Mouse (Mus musculus) ES-E14 (cell line): ENCODE data around the gene Hpca. TPM values are rescaled to one million over a fixed set of nuclear protein-coding genes. Genes with fewer than 3 reads are reported as not detected.

Experiments
- DNase-seq: peaks from one replicate; pipeline ENCODE4 v3.0.0-alpha.2; 2013; ENCODE audit warnings: low read depth, low spot score
- H3K27ac ChIP-seq: 2 replicates; pipeline ENCODE4 v1.5.1; 2012; ENCODE audit warnings: low read depth, mild to moderate bottlenecking, low read length, moderate library complexity, mixed read lengths; ENCODE audit not compliant: poor library complexity, insufficient read depth, severe bottlenecking
- H3K36me3 ChIP-seq: 2 replicates; pipeline ENCODE4 v1.6.1; 2012; ENCODE audit warnings: mild to moderate bottlenecking, low read length, moderate library complexity, mixed read lengths; ENCODE audit not compliant: control insufficient read depth, poor library complexity, insufficient read depth, severe bottlenecking
- H3K4me1 ChIP-seq, 2 experiments: fragments of 150-350 bp in 1 of 2; sonication (generic) in 1 of 2; 2 replicates each; pipeline ENCODE4 v1.6.1; 2012; ENCODE audit warnings: low read length in 2 of 2, mild to moderate bottlenecking in 1 of 2, mixed read lengths in 1 of 2; ENCODE audit not compliant: control insufficient read depth in 2 of 2, insufficient read depth in 2 of 2, poor library complexity in 1 of 2
- H3K4me3 ChIP-seq, 2 experiments: fragments of 150-350 bp in 1 of 2; sonication (generic) in 1 of 2; 2 replicates each; pipeline ENCODE4 v1.5.1; 2012; ENCODE audit warnings: low read length in 2 of 2, low read depth in 1 of 2, mild to moderate bottlenecking in 1 of 2, mixed read lengths in 1 of 2; ENCODE audit not compliant: insufficient read depth in 1 of 2, poor library complexity in 1 of 2, severe bottlenecking in 1 of 2
- H3K9ac ChIP-seq: 2 replicates; pipeline ENCODE4 v1.6.1; 2012; ENCODE audit warnings: low read depth, mild to moderate bottlenecking, low read length, mixed read lengths; ENCODE audit not compliant: poor library complexity, insufficient read depth, severe bottlenecking
- H3K9me3 ChIP-seq: fragments of 150-350 bp; sonication (generic); 2 replicates; pipeline ENCODE4 v1.6.1; 2012; ENCODE audit warnings: low read depth, mild to moderate bottlenecking, low read length; ENCODE audit not compliant: control insufficient read depth, insufficient read depth
- CHD2 ChIP-seq: IDR thresholded peaks from 2 replicates; pipeline ENCODE4 v1.6.1; 2014; ENCODE audit warnings: mild to moderate bottlenecking, low read depth, low read length, inconsistent platforms
- HCFC1 ChIP-seq: IDR thresholded peaks from 2 replicates; pipeline ENCODE4 v1.6.1; 2012; ENCODE audit warnings: low read length, inconsistent platforms, borderline replicate concordance; ENCODE audit not compliant: insufficient read depth
- MAFK ChIP-seq: IDR thresholded peaks from 2 replicates; pipeline ENCODE4 v1.6.1; 2014; ENCODE audit warnings: mild to moderate bottlenecking, low read depth, low read length, inconsistent platforms; ENCODE audit not compliant: insufficient read depth
- ZC3H11A ChIP-seq: IDR thresholded peaks from 2 replicates; pipeline ENCODE4 v1.6.1; 2012; ENCODE audit warnings: low read depth, mild to moderate bottlenecking, inconsistent platforms, low read length, borderline replicate concordance
- ZNF384 ChIP-seq: IDR thresholded peaks from 2 replicates; pipeline ENCODE4 v1.6.1; 2012; ENCODE audit warnings: low read depth, low read length, inconsistent platforms
- in situ Hi-C, 2 experiments: fragments of 600-800 bp; cut with MboI; formaldehyde crosslinking; loops; one replicate each; pipeline ENCODE4 v1.15.1; 2025; ENCODE audit warnings: low sequenced_read_pairs in 2 of 2, inconsistent platforms in 1 of 2; ENCODE audit not compliant: unreplicated experiment in 2 of 2
- total RNA-seq: library from RNA; depleted of rRNA; stranded (reverse); fragments of 300-350 nt; gene quantifications from 2 replicates; pipeline ENCODE4 v1.2.3, GENCODE M21; 2012

The Hpca gene
- total RNA-seq, 1 experiment: 4.4 TPM

DNA sequence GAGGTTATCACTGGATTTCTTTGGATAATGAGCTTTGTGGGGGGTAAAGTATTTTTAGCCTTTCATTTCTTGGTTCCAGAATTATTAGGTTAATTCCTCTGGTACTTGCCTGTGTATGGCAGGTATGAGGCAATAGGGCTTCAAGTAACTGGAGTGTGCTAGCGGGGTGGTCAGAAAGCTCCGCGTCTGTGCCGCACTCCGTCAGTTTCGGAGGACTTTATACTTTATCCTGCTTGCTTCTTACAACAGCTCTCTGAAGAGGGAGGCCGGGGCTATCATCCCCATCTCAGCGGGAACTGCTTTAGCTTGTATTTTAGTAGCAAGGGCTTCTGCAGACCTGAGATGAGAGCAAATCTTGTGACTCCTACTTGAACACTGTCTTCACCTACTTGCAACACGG lies 42.7 kb downstream of the Hpca start:
- DNase-seq: no peak
- H3K27ac ChIP-seq: no peak overlapping the region
- no peak overlapping the region for H3K9ac ChIP-seq
- in situ Hi-C loops: loop anchor here in 1 of 2 experiments (10.0 kb wide), 1 partner anchor 124 kb away; no protein-coding TSS in a partner anchor
- TF ChIP-seq MAFK (no peak), HCFC1 (no peak), ZC3H11A (no peak), ZNF384 (no peak), CHD2 (no peak)
- H3K9me3 ChIP-seq: peaks cover 2% of the 10 kb centered on the region; the same call in 1 of the 2 replicates
- peaks cover 44% of the 10 kb centered on the region for H3K36me3 ChIP-seq
- H3K4me3 ChIP-seq: no peak overlapping the region
- H3K4me1 ChIP-seq: no peaks in the 10 kb centered on the region

GRCm38 (mm10) chr4:129068848-129069247 lies 53.0 kb downstream of the Hpca start:
- H3K9me3 ChIP-seq: no peaks in the 10 kb centered on the region
- no peak overlapping the region for H3K4me3 ChIP-seq
- no peak for DNase-seq
- peaks cover 0 to 4% of the 10 kb centered on the region in 2 experiments; a peak in 1 of 4 replicates for H3K4me1 ChIP-seq
- no peak overlapping the region for H3K27ac ChIP-seq
- in situ Hi-C loops: no loop called here
- TF ChIP-seq ZC3H11A (no peak), ZNF384 (no peak), MAFK (no peak), CHD2 (no peak), HCFC1 (no peak)
- H3K36me3 ChIP-seq: peaks cover 4% of the 10 kb centered on the region; the same call in 1 of the 2 replicates
- no peak overlapping the region for H3K9ac ChIP-seq

DNA sequence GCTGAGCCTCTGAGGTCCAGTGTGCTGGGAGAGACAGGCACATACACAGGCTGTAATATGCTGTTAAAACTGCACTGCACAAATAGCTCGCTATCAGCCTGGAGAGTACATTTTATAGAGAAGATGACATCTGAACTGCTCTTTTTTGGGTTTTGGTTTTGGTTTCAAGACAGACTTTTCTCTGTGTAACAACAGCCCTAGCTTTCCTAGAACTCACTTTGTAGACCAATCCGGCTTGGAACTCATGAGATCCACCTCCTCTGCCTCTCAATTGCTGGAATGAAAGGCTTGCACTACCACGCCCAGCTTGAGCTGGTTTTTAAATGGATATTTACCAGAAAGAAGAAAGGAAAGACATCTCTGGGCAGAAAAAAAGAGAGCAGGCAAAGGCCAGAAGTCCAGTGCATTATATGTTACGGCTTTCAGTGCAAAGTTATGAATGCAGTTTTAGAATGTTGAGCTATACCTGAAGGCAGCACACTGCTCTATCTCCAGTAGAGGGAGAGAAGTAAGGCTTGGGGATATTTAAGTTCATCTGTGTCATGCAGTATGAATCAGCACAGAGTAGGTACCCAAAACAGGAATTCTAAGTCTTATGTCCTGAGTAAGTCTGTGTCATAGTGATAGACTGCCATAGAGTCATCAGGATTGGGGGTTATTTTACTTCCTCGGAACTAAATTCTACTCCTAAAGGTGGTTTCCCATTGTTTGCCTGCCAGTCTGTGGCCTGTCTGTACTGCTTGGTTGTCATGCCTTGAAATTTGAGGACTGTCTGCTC lies 54.0 kb downstream of the Hpca start:
- H3K27ac ChIP-seq: no peak overlapping the region; the same call in 1 of the 2 replicates
- TF ChIP-seq MAFK (no peak), CHD2 (no peak), ZC3H11A (no peak), HCFC1 (no peak), ZNF384 (no peak)
- peaks cover 2% of the 10 kb centered on the region; the same call in 1 of the 2 replicates for H3K36me3 ChIP-seq
- H3K9ac ChIP-seq: no peak overlapping the region
- DNase-seq: no peak
- H3K4me3 ChIP-seq: no peak overlapping the region
- in situ Hi-C loops: no loop called here
- peaks cover 0 to 4% of the 10 kb centered on the region in 2 experiments; a peak in 1 of 4 replicates for H3K4me1 ChIP-seq
- H3K9me3 ChIP-seq: no peaks in the 10 kb centered on the region

- no peak for TF ChIP-seq ZNF384
- no peak for TF ChIP-seq ZC3H11A
- TF ChIP-seq MAFK: no peak
- no peak for TF ChIP-seq HCFC1
- no peak for TF ChIP-seq CHD2
- H3K9me3 ChIP-seq: no peaks in the 10 kb centered on the region
Observed at GRCm38 (mm10) chr4:129065688-129066236, 56.1 kb downstream of the Hpca start.

More at GRCm38 (mm10) chr4:129065688-129066236, 56.1 kb downstream of the Hpca start:
- no peak overlapping the region for H3K27ac ChIP-seq
- no peaks in the 10 kb centered on the region for H3K36me3 ChIP-seq
- no peak for DNase-seq
- no peak overlapping the region for H3K4me3 ChIP-seq
- in situ Hi-C loops: no loop called here
- peaks cover 4 to 6% of the 10 kb centered on the region in 2 experiments; a peak in 3 of 4 replicates for H3K4me1 ChIP-seq
- no peak overlapping the region for H3K9ac ChIP-seq
